Mouse (Mus musculus) liver, embryonic 12.5 days (tissue): ENCODE measurements around the gene Fcgr2b. TPM values are rescaled to one million over a fixed set of nuclear protein-coding genes. Genes with fewer than 3 reads are reported as not detected.

Source experiments
- ATAC-seq: fragments of 200-750 bp; cut with Nextera tagmentation; 2 replicates; pipeline ENCODE4 v1.8.0; 2017; ENCODE audit warnings: moderate number of reproducible peaks, mild to moderate bottlenecking, moderate library complexity
- H3K27ac ChIP-seq: fragments of 300-500 bp; sonication (generic); 2 replicates; pipeline ENCODE4 v1.5.1; 2016; ENCODE audit warnings: mild to moderate bottlenecking
- H3K27me3 ChIP-seq: fragments of 300-500 bp; sonication (generic); replicated peaks from 2 replicates; pipeline ENCODE4 v1.6.1; 2016; ENCODE audit warnings: mild to moderate bottlenecking, moderate library complexity
- H3K36me3 ChIP-seq: fragments of 300-500 bp; sonication (generic); 2 replicates; pipeline ENCODE4 v1.6.1; 2016; ENCODE audit warnings: mild to moderate bottlenecking, moderate library complexity
- H3K4me1 ChIP-seq: fragments of 300-500 bp; sonication (generic); 2 replicates; pipeline ENCODE4 v1.6.1; 2016
- H3K4me2 ChIP-seq: fragments of 300-500 bp; sonication (generic); 2 replicates; pipeline ENCODE4 v1.6.1; 2016; ENCODE audit warnings: mild to moderate bottlenecking, moderate library complexity
- H3K4me3 ChIP-seq: fragments of 300-500 bp; sonication (generic); 2 replicates; pipeline ENCODE4 v1.5.1; 2016; ENCODE audit warnings: mild to moderate bottlenecking, moderate library complexity
- H3K9ac ChIP-seq: fragments of 300-500 bp; sonication (generic); 2 replicates; pipeline ENCODE4 v1.6.1; 2016; ENCODE audit warnings: mild to moderate bottlenecking, moderate library complexity
- H3K9me3 ChIP-seq: fragments of 300-500 bp; sonication (generic); replicated peaks from 2 replicates; pipeline ENCODE4 v1.6.1; 2016; ENCODE audit warnings: mild to moderate bottlenecking, moderate library complexity
- WGBS: fragments of 180-500 bp; shearing (Covaris S2); methylation state at CpG from one replicate; pipeline ENCODE4 v1.1.7; 2016; ENCODE audit not compliant: insufficient replicate concordance; 5-methylcytosine and 5-hydroxymethylcytosine counted together
- polyA plus RNA-seq: library from polyadenylated mRNA; unstranded; fragments of >200 nt; fragmentation: Nextera tagmentation; extraction: Ambion mirVana; gene quantifications from 2 replicates; pipeline ENCODE4 v1.2.1, GENCODE M21; 2016

Fcgr2b gene
- 1.7 and 1.9 TPM in 2 replicates for polyA plus RNA-seq

GRCm38 (mm10) chr1:170976447-170976846 is at the start of gene Fcgr2b:
Gene Fcgr2b (minus strand): TSS chr1:170976547.
- no peak for ATAC-seq
- H3K4me2 ChIP-seq: no peak within 1 kb of the TSS
- H3K27me3 ChIP-seq: 0 out of 2 replicates have a peak, but pooled peaks cover 3% of the 10 kb centered on the region
- no peak within 1 kb of the TSS for H3K9ac ChIP-seq
- no peaks in the 10 kb centered on the region for H3K9me3 ChIP-seq
- H3K36me3 ChIP-seq: no peaks in the 10 kb centered on the region
- H3K27ac ChIP-seq: no peak within 1 kb of the TSS
- 67% methylated on average over 5 of the region's 5 CpGs for WGBS
- no peak within 1 kb of the TSS for H3K4me3 ChIP-seq
- H3K4me1 ChIP-seq: no peaks in the 10 kb centered on the region

GRCm38 (mm10) chr1:171019311-171019950 is 43.1 kb upstream of the Fcgr2b start:
- Histone ChIP-seq H3K4me2 (no peak overlapping the region), H3K27me3 (peaks cover 9% of the 10 kb centered on the region; the same call in 1 of the 2 replicates), H3K27ac (no peak overlapping the region), H3K9ac (no peak overlapping the region), H3K4me3 (no peak overlapping the region), H3K9me3 (no peaks in the 10 kb centered on the region), H3K4me1 (peaks cover 8% of the 10 kb centered on the region), H3K36me3 (no peaks in the 10 kb centered on the region)
- no peak for ATAC-seq
- WGBS: 56% methylated on average over 7 of the region's 7 CpGs

GRCm38 (mm10) chr1:171018737-171019136 is 42.4 kb upstream of the Fcgr2b start, which contains the start of gene Fcgr4:
Gene Fcgr4 (plus strand): TSS chr1:171018920.
- H3K27ac ChIP-seq: no peak within 1 kb of the TSS; the same call in 1 of the 2 replicates
- WGBS: 41% methylated on average over 2 of the region's 2 CpGs
- H3K9ac ChIP-seq: no peak within 1 kb of the TSS
- peaks cover 8% of the 10 kb centered on the region for H3K4me1 ChIP-seq
- H3K9me3 ChIP-seq: no peaks in the 10 kb centered on the region
- no peaks in the 10 kb centered on the region for H3K36me3 ChIP-seq
- ATAC-seq: no peak
- H3K4me2 ChIP-seq: no peak within 1 kb of the TSS
- H3K27me3 ChIP-seq: peaks cover 9% of the 10 kb centered on the region; the same call in 1 of the 2 replicates
- no peak within 1 kb of the TSS for H3K4me3 ChIP-seq

- H3K9me3 ChIP-seq: no peaks in the 10 kb centered on the region
- H3K27ac ChIP-seq: no peak overlapping the region; the same call in 1 of the 2 replicates
- peaks cover 9% of the 10 kb centered on the region; the same call in 1 of the 2 replicates for H3K27me3 ChIP-seq
- no peak overlapping the region for H3K4me2 ChIP-seq
- ATAC-seq: no peak
- no peaks in the 10 kb centered on the region for H3K36me3 ChIP-seq
- no peak overlapping the region for H3K4me3 ChIP-seq
- peaks cover 8% of the 10 kb centered on the region for H3K4me1 ChIP-seq
- WGBS: 35% methylated on average over 6 of the region's 6 CpGs
- no peak overlapping the region for H3K9ac ChIP-seq
Observed at GRCm38 (mm10) chr1:171017468-171018158, 41.3 kb upstream of the Fcgr2b start.

- Histone ChIP-seq H3K9ac (no peak overlapping the region), H3K27me3 (peaks cover 9% of the 10 kb centered on the region; the same call in 1 of the 2 replicates), H3K4me1 (peaks cover 8% of the 10 kb centered on the region), H3K4me2 (no peak overlapping the region), H3K9me3 (no peaks in the 10 kb centered on the region), H3K27ac (no peak overlapping the region), H3K4me3 (no peak overlapping the region), H3K36me3 (no peaks in the 10 kb centered on the region)
- ATAC-seq: no peak
- 53% methylated on average over 6 of the region's 6 CpGs for WGBS
Observed at GRCm38 (mm10) chr1:171016676-171017356, 40.5 kb upstream of the Fcgr2b start.

GRCm38 (mm10) chr1:171011733-171012132 is 35.4 kb upstream of the Fcgr2b start:
- Histone ChIP-seq H3K4me3 (no peak overlapping the region), H3K4me1 (no peaks in the 10 kb centered on the region), H3K36me3 (no peaks in the 10 kb centered on the region), H3K9ac (no peak overlapping the region), H3K27ac (no peak overlapping the region), H3K27me3 (no peaks in the 10 kb centered on the region), H3K4me2 (no peak overlapping the region), H3K9me3 (no peaks in the 10 kb centered on the region)
- no peak for ATAC-seq
- 62% methylated on average over 4 of the region's 4 CpGs for WGBS

- Histone ChIP-seq H3K4me2 (no peak overlapping the region), H3K36me3 (no peaks in the 10 kb centered on the region), H3K9ac (no peak overlapping the region), H3K27ac (no peak overlapping the region), H3K9me3 (no peaks in the 10 kb centered on the region), H3K4me3 (no peak overlapping the region), H3K4me1 (no peaks in the 10 kb centered on the region), H3K27me3 (no peaks in the 10 kb centered on the region)
- 68% methylated on average over 2 of the region's 2 CpGs for WGBS
- ATAC-seq: no peak
Observed at GRCm38 (mm10) chr1:171006905-171007304, 30.6 kb upstream of the Fcgr2b start.

- no peak overlapping the region for H3K9ac ChIP-seq
- ATAC-seq: no peak
- no peaks in the 10 kb centered on the region for H3K4me1 ChIP-seq
- no peaks in the 10 kb centered on the region for H3K27me3 ChIP-seq
- H3K36me3 ChIP-seq: no peaks in the 10 kb centered on the region
- no peak overlapping the region for H3K27ac ChIP-seq
- H3K4me3 ChIP-seq: no peak overlapping the region
- no peak overlapping the region for H3K4me2 ChIP-seq
- H3K9me3 ChIP-seq: no peaks in the 10 kb centered on the region
- 55% methylated on average over 4 of the region's 4 CpGs for WGBS
Observed at GRCm38 (mm10) chr1:171006335-171006734, 30.0 kb upstream of the Fcgr2b start.

GRCm38 (mm10) chr1:171005586-171005985 is 29.2 kb upstream of the Fcgr2b start:
- no peaks in the 10 kb centered on the region for H3K9me3 ChIP-seq
- no peak overlapping the region for H3K9ac ChIP-seq
- no peak overlapping the region for H3K4me3 ChIP-seq
- H3K27me3 ChIP-seq: no peaks in the 10 kb centered on the region
- H3K36me3 ChIP-seq: no peaks in the 10 kb centered on the region
- no peak overlapping the region for H3K27ac ChIP-seq
- no peak for ATAC-seq
- no peaks in the 10 kb centered on the region for H3K4me1 ChIP-seq
- H3K4me2 ChIP-seq: no peak overlapping the region

GRCm38 (mm10) chr1:171005081-171005480 is 28.7 kb upstream of the Fcgr2b start:
- Histone ChIP-seq H3K36me3 (no peaks in the 10 kb centered on the region), H3K27me3 (no peaks in the 10 kb centered on the region), H3K4me2 (no peak overlapping the region), H3K9me3 (no peaks in the 10 kb centered on the region), H3K4me1 (no peaks in the 10 kb centered on the region), H3K4me3 (no peak overlapping the region), H3K9ac (no peak overlapping the region), H3K27ac (no peak overlapping the region)
- no peak for ATAC-seq
- 51% methylated on average over 6 of the region's 6 CpGs for WGBS

- no peaks in the 10 kb centered on the region for H3K36me3 ChIP-seq
Observed at GRCm38 (mm10) chr1:170999811-171000210, 23.5 kb upstream of the Fcgr2b start.

More at GRCm38 (mm10) chr1:170999811-171000210, 23.5 kb upstream of the Fcgr2b start:
- Histone ChIP-seq H3K9me3 (no peaks in the 10 kb centered on the region), H3K4me1 (peaks cover 9% of the 10 kb centered on the region; the same call in 1 of the 2 replicates), H3K27ac (no peak overlapping the region), H3K4me3 (no peak overlapping the region), H3K9ac (no peak overlapping the region), H3K27me3 (no peaks in the 10 kb centered on the region; the same call in 1 of the 2 replicates), H3K4me2 (no peak overlapping the region)
- no peak for ATAC-seq
